In the genomic region with DNA sequence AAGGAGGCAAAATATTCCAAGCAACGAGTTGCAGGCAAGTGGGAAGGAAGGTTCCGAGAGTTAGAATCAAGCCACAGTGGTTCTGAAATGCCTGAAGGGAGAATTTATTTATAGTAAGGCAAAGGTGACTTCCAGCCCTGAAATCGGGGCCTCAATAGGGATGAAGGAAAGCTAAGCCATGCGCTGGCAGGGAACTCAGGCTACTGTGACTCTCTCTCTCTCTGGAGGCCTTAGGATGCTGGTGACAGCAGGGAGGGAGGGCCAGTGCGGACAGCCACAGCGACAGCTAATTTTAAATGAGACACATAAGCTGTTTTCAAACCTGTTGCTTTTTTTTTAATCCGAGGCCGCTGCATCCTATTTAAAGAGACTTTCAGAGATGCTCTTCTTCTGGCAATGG, we compare ENCODE assay signal across 10 mouse cellular contexts.
DNase-seq lines count a peak whose midpoint lies in the region; ATAC-seq lines count a peak whose summit lies in the region.
"Had no signal": no experiment of that assay in that cellular context is flagged by ENCODE, and none has a peak within 500 bp of the region (broad histone marks: within the 10 kb centered on the region; RNA-seq: fewer than 3 reads in every experiment).

No protein-coding gene starts in this region.

- no peak overlapping the region for H3K9ac ChIP-seq in hindbrain, embryonic 13.5 days
- no peak overlapping the region for H3K9ac ChIP-seq in hindbrain, embryonic 11.5 days (ENCODE audit: low read depth, low read length)
- H3K9ac ChIP-seq in embryonic facial prominence, embryonic 13.5 days: no peak overlapping the region
- H3K9ac ChIP-seq in heart, embryonic 12.5 days: no peak overlapping the region
- no peak overlapping the region for H3K9ac ChIP-seq in midbrain, embryonic 11.5 days (ENCODE audit: low read length)

- WGBS in hindbrain, embryonic 13.5 days: 34% methylated on average over 8 of the region's 8 CpGs
- 46% methylated on average over 8 of the region's 8 CpGs for WGBS in hindbrain, embryonic 11.5 days
- 32% methylated on average over 8 of the region's 8 CpGs for WGBS in embryonic facial prominence, embryonic 13.5 days
- WGBS in heart, embryonic 12.5 days: 30% methylated on average over 8 of the region's 8 CpGs
- 28% methylated on average over 8 of the region's 8 CpGs for WGBS in midbrain, embryonic 11.5 days

- peaks cover 33% of the 10 kb centered on the region for H3K4me1 ChIP-seq in hindbrain, embryonic 13.5 days (replicated peaks)
- H3K4me1 ChIP-seq in hindbrain, embryonic 11.5 days (replicated peaks; ENCODE audit: control insufficient read depth, insufficient read depth, low read length): no peaks in the 10 kb centered on the region
- H3K4me1 ChIP-seq in embryonic facial prominence, embryonic 13.5 days: peaks cover 22% of the 10 kb centered on the region
- peaks cover 42% of the 10 kb centered on the region for H3K4me1 ChIP-seq in heart, embryonic 12.5 days (replicated peaks)
- H3K4me1 ChIP-seq in midbrain, embryonic 11.5 days (ENCODE audit: control insufficient read depth, insufficient read depth, low read length): peaks cover 9% of the 10 kb centered on the region; the same call in 1 of the 2 replicates

- no peak for DNase-seq in hindbrain, embryonic 11.5 days (ENCODE audit: low spot score)
- peak; percentile 86 for DNase-seq in midbrain, embryonic 11.5 days (ENCODE audit: low spot score, missing footprints)
- no peak for DNase-seq in urinary bladder, postnatal 36 days (ENCODE audit: low spot score in 2 of 2)
- no peak for DNase-seq in kidney, adult 8-10 months
- DNase-seq in kidney, adult 11 months: no peak
- DNase-seq: cerebellum, adult 9-10 months; lung, postnatal 10 days had no signal

- ATAC-seq in hindbrain, embryonic 13.5 days (ENCODE audit: low FRiP score): no peak
- no peak for ATAC-seq in hindbrain, embryonic 11.5 days (ENCODE audit: low FRiP score)
- ATAC-seq in embryonic facial prominence, embryonic 13.5 days (ENCODE audit: insufficient number of reproducible peaks, insufficient read depth, low FRiP score, low TSS enrichment, low read depth): no peak
- ATAC-seq in heart, embryonic 12.5 days (ENCODE audit: insufficient number of reproducible peaks, low FRiP score): no peak
- ATAC-seq in midbrain, embryonic 11.5 days (ENCODE audit: low FRiP score): no peak

- peak overlapping the region; percentile 77 for H3K27ac ChIP-seq in hindbrain, embryonic 13.5 days
- H3K27ac ChIP-seq in hindbrain, embryonic 11.5 days (ENCODE audit: low read depth, low read length): no peak overlapping the region
- peak overlapping the region; percentile 62; the same call in 1 of the 2 replicates for H3K27ac ChIP-seq in embryonic facial prominence, embryonic 13.5 days
- H3K27ac ChIP-seq in heart, embryonic 12.5 days (ENCODE audit: poor library complexity, severe bottlenecking): peak overlapping the region; percentile 76
- H3K27ac ChIP-seq in midbrain, embryonic 11.5 days (ENCODE audit: low read depth, low read length): no peak overlapping the region

- H3K4me3 ChIP-seq in hindbrain, embryonic 13.5 days: no peak overlapping the region
- no peak overlapping the region for H3K4me3 ChIP-seq in hindbrain, embryonic 11.5 days (ENCODE audit: low read depth, low read length)
- H3K4me3 ChIP-seq in embryonic facial prominence, embryonic 13.5 days: no peak overlapping the region
- H3K4me3 ChIP-seq in heart, embryonic 12.5 days: no peak overlapping the region
- no peak overlapping the region for H3K4me3 ChIP-seq in midbrain, embryonic 11.5 days (ENCODE audit: low read depth, low read length)

- no peaks in the 10 kb centered on the region for H3K27me3 ChIP-seq in hindbrain, embryonic 13.5 days
- H3K27me3 ChIP-seq in hindbrain, embryonic 11.5 days (ENCODE audit: control insufficient read depth, insufficient read depth, low read length): no peaks in the 10 kb centered on the region
- H3K27me3 ChIP-seq in embryonic facial prominence, embryonic 13.5 days: no peaks in the 10 kb centered on the region
- H3K27me3 ChIP-seq in heart, embryonic 12.5 days (replicated peaks): no peaks in the 10 kb centered on the region
- no peaks in the 10 kb centered on the region for H3K27me3 ChIP-seq in midbrain, embryonic 11.5 days (ENCODE audit: control insufficient read depth, insufficient read depth, low read length)

- peaks cover 8% of the 10 kb centered on the region; the same call in 1 of the 2 replicates for H3K36me3 ChIP-seq in hindbrain, embryonic 13.5 days
- H3K36me3 ChIP-seq in hindbrain, embryonic 11.5 days (ENCODE audit: control insufficient read depth, insufficient read depth, low read length): no peaks in the 10 kb centered on the region
- H3K36me3 ChIP-seq in embryonic facial prominence, embryonic 13.5 days: no peaks in the 10 kb centered on the region
- no peaks in the 10 kb centered on the region for H3K36me3 ChIP-seq in heart, embryonic 12.5 days
- no peaks in the 10 kb centered on the region for H3K36me3 ChIP-seq in midbrain, embryonic 11.5 days (ENCODE audit: control insufficient read depth, insufficient read depth, low read length)

- H3K4me2 ChIP-seq in hindbrain, embryonic 13.5 days: no peak overlapping the region
- no peak overlapping the region for H3K4me2 ChIP-seq in hindbrain, embryonic 11.5 days (replicated peaks; ENCODE audit: low read depth, low read length)
- H3K4me2 ChIP-seq in embryonic facial prominence, embryonic 13.5 days: 0 out of 2 replicates have a peak overlapping the region, but pooled peaks have one; percentile 7
- no peak overlapping the region for H3K4me2 ChIP-seq in heart, embryonic 12.5 days
- no peak overlapping the region for H3K4me2 ChIP-seq in midbrain, embryonic 11.5 days

- H3K9me3 ChIP-seq in hindbrain, embryonic 13.5 days: no peaks in the 10 kb centered on the region
- no peaks in the 10 kb centered on the region for H3K9me3 ChIP-seq in hindbrain, embryonic 11.5 days (ENCODE audit: control insufficient read depth, low read length)
- H3K9me3 ChIP-seq in embryonic facial prominence, embryonic 13.5 days: no peaks in the 10 kb centered on the region
- no peaks in the 10 kb centered on the region for H3K9me3 ChIP-seq in heart, embryonic 12.5 days (replicated peaks)
- H3K9me3 ChIP-seq in midbrain, embryonic 11.5 days (ENCODE audit: control insufficient read depth, low read length): no peaks in the 10 kb centered on the region

Comparison
In these comparisons a context has a peak if more than half of its experiments do, and no peak if none do; other contexts are left out.
1. H3K27ac ChIP-seq: peak in hindbrain, embryonic 13.5 days (single experiment), embryonic facial prominence, embryonic 13.5 days (single experiment) and heart, embryonic 12.5 days (single experiment); none in hindbrain, embryonic 11.5 days (single experiment) and midbrain, embryonic 11.5 days (single experiment).